Mouse (Mus musculus) forebrain, embryonic 11.5 days (tissue): Measurements from ENCODE around the gene Mrps6. TPM values are rescaled to one million over a fixed set of nuclear protein-coding genes. Genes with fewer than 3 reads are reported as not detected.
"Not testable (repeated sequence)": the region's sequence is repeated elsewhere in the genome, so short reads cannot be mapped to it uniquely, and the experiment has no call there.

Source experiments
- ATAC-seq: fragments of 200-750 bp; cut with Nextera tagmentation; replicated peaks from 2 replicates; pipeline ENCODE4 v1.8.0; 2017; ENCODE audit warnings: moderate TSS enrichment; ENCODE audit not compliant: low FRiP score
- DNase-seq: peaks from one replicate; pipeline ENCODE4 v3.0.0-alpha.2; 2017; ENCODE audit warnings: low spot score
- H3K27ac ChIP-seq: fragments of 300-500 bp; sonication (generic); 2 replicates; pipeline ENCODE4 v1.5.1; 2014; ENCODE audit warnings: low read depth, low read length
- H3K27me3 ChIP-seq: fragments of 300-500 bp; sonication (generic); 2 replicates; pipeline ENCODE4 v1.6.1; 2014; ENCODE audit warnings: mild to moderate bottlenecking, low read length, mixed read lengths; ENCODE audit not compliant: control insufficient read depth, insufficient read depth
- H3K36me3 ChIP-seq: fragments of 300-500 bp; sonication (generic); 2 replicates; pipeline ENCODE4 v1.6.1; 2014; ENCODE audit warnings: mild to moderate bottlenecking, low read length, moderate library complexity, mixed read lengths; ENCODE audit not compliant: control insufficient read depth, insufficient read depth
- H3K4me1 ChIP-seq: fragments of 300-500 bp; sonication (generic); replicated peaks from 2 replicates; pipeline ENCODE4 v1.6.1; 2014; ENCODE audit warnings: low read length, mixed read lengths; ENCODE audit not compliant: control insufficient read depth, insufficient read depth
- H3K4me2 ChIP-seq: fragments of 300-500 bp; sonication (generic); 2 replicates; pipeline ENCODE4 v1.6.1; 2014; ENCODE audit warnings: low read depth, mild to moderate bottlenecking, low read length, moderate library complexity, mixed read lengths; ENCODE audit not compliant: severe bottlenecking
- H3K4me3 ChIP-seq: fragments of 300-500 bp; sonication (generic); 2 replicates; pipeline ENCODE4 v1.5.1; 2014; ENCODE audit warnings: low read depth, low read length
- H3K9ac ChIP-seq: fragments of 300-500 bp; sonication (generic); 2 replicates; pipeline ENCODE4 v1.6.1; 2014; ENCODE audit warnings: low read length
- H3K9me3 ChIP-seq: fragments of 300-500 bp; sonication (generic); 2 replicates; pipeline ENCODE4 v1.6.1; 2016; ENCODE audit warnings: low read length, mixed read lengths; ENCODE audit not compliant: control insufficient read depth
- WGBS: fragments of 180-500 bp; shearing (Covaris S2); extraction: QIAGEN DNeasy Blood & Tissue Kit; methylation state at CpG from one replicate; pipeline ENCODE4 v1.1.7; 2014; 5-methylcytosine and 5-hydroxymethylcytosine counted together
- polyA plus RNA-seq: library from polyadenylated mRNA; unstranded; fragments of >200 nt; fragmentation: Nextera tagmentation; extraction: Ambion mirVana; gene quantifications from 2 replicates; pipeline ENCODE4 v1.2.1, GENCODE M21; 2014

The Mrps6 gene
- polyA plus RNA-seq, 1 experiment from 2014 or later: 117 TPM

DNA sequence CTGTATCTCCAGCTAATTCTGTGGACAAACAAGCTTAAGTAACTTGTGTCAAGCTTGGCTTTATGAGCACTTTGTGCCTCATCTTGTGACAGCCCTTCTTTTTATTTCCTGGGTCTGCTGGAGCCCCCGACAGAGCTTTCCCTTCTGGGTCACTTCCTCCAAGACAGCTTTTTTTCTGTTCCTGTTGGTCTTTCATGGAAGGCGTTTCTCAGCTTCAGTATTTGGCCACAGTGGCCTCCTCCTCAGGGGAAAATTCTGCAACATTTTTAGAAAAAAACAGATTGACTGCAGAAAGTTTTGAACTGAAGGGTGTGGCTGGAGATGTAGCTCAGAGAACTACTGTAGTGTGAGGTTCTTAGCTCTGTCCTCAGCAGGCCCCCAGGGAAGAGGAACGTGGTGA lies 31.2 kb downstream of the Mrps6 start:
- Histone ChIP-seq H3K4me3 (no peak overlapping the region), H3K36me3 (no peaks in the 10 kb centered on the region), H3K4me2 (no peak overlapping the region), H3K27ac (no peak overlapping the region), H3K9me3 (no peaks in the 10 kb centered on the region), H3K4me1 (no peaks in the 10 kb centered on the region), H3K9ac (no peak overlapping the region), H3K27me3 (no peaks in the 10 kb centered on the region)
- DNase-seq: no peak
- ATAC-seq: no peak
- 62% methylated on average over 3 of the region's 3 CpGs for WGBS

DNA sequence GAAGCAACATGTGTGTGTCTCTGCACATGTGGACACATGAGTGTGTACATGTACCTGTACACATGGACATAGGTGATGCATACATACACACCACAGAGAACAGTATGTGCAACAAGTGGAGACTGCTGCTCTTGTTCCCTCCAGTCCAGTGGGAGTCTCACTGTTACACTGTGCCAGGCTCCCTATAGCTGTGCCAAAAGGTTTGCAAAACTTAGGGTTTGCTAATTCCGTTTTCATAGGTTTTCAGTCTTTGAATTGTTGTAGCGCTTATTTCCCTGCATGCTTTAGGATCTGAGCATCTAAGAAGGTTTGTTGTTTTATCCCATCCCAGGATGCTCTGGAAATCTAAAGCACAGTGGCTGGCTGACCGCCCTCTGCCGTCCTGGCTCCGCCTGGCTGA lies 33.8 kb downstream of the Mrps6 start:
- ATAC-seq: no peak
- 84% methylated on average over 5 of the region's 5 CpGs for WGBS

DNA sequence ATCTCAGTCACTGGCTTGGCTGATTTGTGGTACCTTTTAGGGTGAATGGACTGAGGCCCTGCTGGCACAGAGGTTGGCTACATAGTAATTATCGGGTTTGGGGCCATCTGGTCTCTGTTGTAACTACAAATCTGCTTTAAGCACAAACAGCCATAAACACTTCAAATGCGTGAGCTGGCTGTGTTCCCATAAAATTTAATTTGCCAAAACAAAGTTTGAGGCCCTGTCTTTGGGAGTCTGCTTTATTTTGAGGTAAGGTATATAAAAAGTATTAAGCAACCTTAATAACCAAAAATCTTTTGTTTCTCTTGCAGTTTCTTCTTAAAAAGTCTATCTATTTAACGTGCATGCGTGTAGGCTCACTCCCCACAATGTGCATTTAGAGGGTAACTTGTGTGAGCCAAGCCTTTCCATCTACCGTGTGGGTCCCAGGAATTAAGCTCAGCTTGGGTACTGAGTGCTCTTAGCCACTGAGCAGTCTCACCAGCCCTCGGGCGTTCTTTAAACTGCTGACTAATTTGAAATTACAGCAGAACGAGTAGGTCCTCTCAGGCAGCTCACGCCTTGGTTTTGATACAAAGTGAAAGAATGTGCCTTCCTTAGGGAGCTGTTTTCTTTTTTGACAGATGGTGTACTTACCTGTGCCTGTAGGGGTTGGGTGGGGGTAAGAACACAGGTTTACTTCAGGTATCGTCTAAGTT lies 40.4 kb downstream of the Mrps6 start:
- H3K9ac ChIP-seq: no peak overlapping the region
- H3K4me3 ChIP-seq: no peak overlapping the region
- H3K4me1 ChIP-seq: 0 out of 2 replicates have a peak, but pooled peaks cover 2% of the 10 kb centered on the region
- H3K36me3 ChIP-seq: no peaks in the 10 kb centered on the region; the same call in 1 of the 2 replicates
- ATAC-seq (no peak), DNase-seq (no peak)
- WGBS: 88% methylated on average over 10 of the region's 10 CpGs
- H3K27ac ChIP-seq: no peak overlapping the region
- H3K4me2 ChIP-seq: no peak overlapping the region
- H3K9me3 ChIP-seq: no peaks in the 10 kb centered on the region
- H3K27me3 ChIP-seq: no peaks in the 10 kb centered on the region

More for the DNA sequence above, 33.8 kb downstream of the Mrps6 start:
- Histone ChIP-seq H3K4me2 (no peak overlapping the region), H3K9me3 (no peaks in the 10 kb centered on the region), H3K9ac (no peak overlapping the region), H3K4me3 (no peak overlapping the region), H3K4me1 (no peaks in the 10 kb centered on the region), H3K27ac (no peak overlapping the region), H3K27me3 (no peaks in the 10 kb centered on the region), H3K36me3 (no peaks in the 10 kb centered on the region)
- DNase-seq: no peak

- DNase-seq (no peak), ATAC-seq (no peak)
- H3K4me2 ChIP-seq: no peak overlapping the region
- 84% methylated on average over 16 of the region's 16 CpGs for WGBS
- H3K9ac ChIP-seq: no peak overlapping the region
- H3K27ac ChIP-seq: no peak overlapping the region
- no peak overlapping the region for H3K4me3 ChIP-seq
- no peaks in the 10 kb centered on the region for H3K9me3 ChIP-seq
- H3K4me1 ChIP-seq: 0 out of 2 replicates have a peak, but pooled peaks cover 2% of the 10 kb centered on the region
- H3K36me3 ChIP-seq: no peaks in the 10 kb centered on the region; the same call in 1 of the 2 replicates
- no peaks in the 10 kb centered on the region for H3K27me3 ChIP-seq
Measured at GRCm38 (mm10) chr16:92099598-92099997, 41.5 kb downstream of the Mrps6 start.

DNA sequence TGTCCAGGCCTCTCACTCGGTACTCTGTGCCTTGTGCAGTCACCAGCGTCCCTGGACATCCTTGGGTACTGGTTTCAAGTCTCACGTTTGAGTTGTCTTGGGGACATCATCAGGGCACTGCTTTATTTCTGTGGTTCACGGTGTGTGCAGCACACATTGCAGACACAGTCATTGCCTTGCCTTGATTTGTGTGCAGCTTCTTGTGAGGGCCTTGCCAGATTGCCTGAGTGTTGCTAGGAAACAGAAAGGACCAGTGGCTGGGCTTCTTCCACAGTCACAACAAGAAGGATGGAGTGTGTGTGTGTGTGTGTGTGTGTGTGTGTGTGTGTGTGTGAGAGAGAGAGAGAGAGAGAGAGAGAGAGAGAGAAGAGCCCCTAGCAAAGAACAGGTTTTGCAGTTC lies 42.0 kb downstream of the Mrps6 start:
- no peak overlapping the region for H3K9ac ChIP-seq
- DNase-seq: no peak
- no peak for ATAC-seq
- no peak overlapping the region for H3K4me2 ChIP-seq
- 94% methylated on average over 4 of the region's 4 CpGs for whole genome bisulfite sequencing
- no peak overlapping the region for H3K4me3 ChIP-seq
- H3K36me3 ChIP-seq: no peaks in the 10 kb centered on the region; the same call in 1 of the 2 replicates
- H3K4me1 ChIP-seq: 0 out of 2 replicates have a peak, but pooled peaks cover 2% of the 10 kb centered on the region
- H3K27me3 ChIP-seq: no peaks in the 10 kb centered on the region
- H3K27ac ChIP-seq: no peak overlapping the region
- H3K9me3 ChIP-seq: no peaks in the 10 kb centered on the region

DNA sequence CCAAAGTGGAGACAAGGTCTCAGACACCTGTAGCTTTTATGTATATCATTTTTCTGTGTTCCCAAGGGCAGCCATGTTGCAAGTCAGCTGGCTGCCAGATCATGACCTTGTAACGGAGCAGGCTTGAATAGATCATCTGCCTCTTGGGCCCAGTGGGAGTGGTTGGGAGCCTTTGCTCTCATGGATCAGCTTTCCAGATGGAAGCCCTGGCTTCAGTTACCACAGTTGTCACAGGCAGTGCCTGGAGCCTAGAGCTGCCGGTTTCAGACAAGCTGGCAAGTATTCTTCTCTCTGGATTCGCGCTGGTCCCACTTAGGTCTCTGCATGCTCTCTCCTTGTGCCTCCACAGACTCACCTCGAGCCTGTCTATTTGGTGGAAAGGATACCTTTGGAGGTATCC lies 44.0 kb downstream of the Mrps6 start:
- Histone ChIP-seq H3K27ac (no peak overlapping the region), H3K4me3 (no peak overlapping the region), H3K9me3 (no peaks in the 10 kb centered on the region), H3K9ac (no peak overlapping the region), H3K4me1 (0 out of 2 replicates have a peak, but pooled peaks cover 2% of the 10 kb centered on the region), H3K27me3 (no peaks in the 10 kb centered on the region), H3K4me2 (no peak overlapping the region), H3K36me3 (no peaks in the 10 kb centered on the region; the same call in 1 of the 2 replicates)
- ATAC-seq: no peak
- DNase-seq: no peak
- WGBS: 84% methylated on average over 5 of the region's 5 CpGs

DNA sequence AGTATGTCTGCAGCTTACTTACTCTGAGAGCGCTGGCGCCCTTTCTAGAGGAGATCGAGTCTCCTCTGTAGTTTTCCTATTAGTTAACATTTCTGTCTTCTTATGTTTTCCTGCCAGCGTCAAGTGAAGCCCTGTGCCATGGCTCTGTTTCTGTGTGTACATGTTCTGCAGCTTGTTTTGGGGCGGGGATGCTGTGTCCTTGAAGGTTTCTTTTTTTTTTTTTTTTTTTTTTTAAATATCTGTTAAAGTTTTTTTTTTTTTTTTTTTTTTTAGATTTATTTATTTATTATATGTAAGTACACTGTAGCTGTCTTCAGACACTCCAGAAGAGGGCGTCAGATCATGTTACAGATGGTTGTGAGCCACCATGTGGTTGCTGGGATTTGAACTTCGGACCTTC lies 44.9 kb downstream of the Mrps6 start:
- not testable (repeated sequence) for DNase-seq, H3K4me3 ChIP-seq, H3K36me3 ChIP-seq, H3K9me3 ChIP-seq, ATAC-seq, H3K4me2 ChIP-seq, H3K9ac ChIP-seq, H3K27me3 ChIP-seq, H3K4me1 ChIP-seq, H3K27ac ChIP-seq
- 96% methylated on average over 6 of the region's 7 CpGs for WGBS

GRCm38 (mm10) chr16:92103572-92104331 lies 45.7 kb downstream of the Mrps6 start:
- peak; percentile 30; the same call in 1 of the 2 replicates for ATAC-seq

More at GRCm38 (mm10) chr16:92103572-92104331, 45.7 kb downstream of the Mrps6 start:
- Histone ChIP-seq H3K9me3 (no peaks in the 10 kb centered on the region), H3K36me3 (no peaks in the 10 kb centered on the region; the same call in 1 of the 2 replicates), H3K4me2 (no peak overlapping the region), H3K27ac (peak overlapping the region; percentile 46), H3K27me3 (no peaks in the 10 kb centered on the region), H3K4me3 (no peak overlapping the region), H3K9ac (no peak overlapping the region), H3K4me1 (0 out of 2 replicates have a peak, but pooled peaks cover 2% of the 10 kb centered on the region)
- WGBS: 24% methylated on average over 9 of the region's 9 CpGs
- DNase-seq: no peak
